Mouse (Mus musculus) G1E (cell line): ENCODE measurements around the gene Syngr4. TPM values are rescaled to one million over a fixed set of nuclear protein-coding genes. Genes with fewer than 3 reads are reported as not detected.
A peak's percentile ranks its signal among the peaks of the same experiment; 100 is the strongest.
"Not testable (repeated sequence)": the region's sequence is repeated elsewhere in the genome, so short reads cannot be mapped to it uniquely, and the experiment has no call there.

Experiments
- ATAC-seq: 2 replicates; pipeline ENCODE4 v1.8.0; 2016; ENCODE audit warnings: mild to moderate bottlenecking; ENCODE audit not compliant: insufficient number of reproducible peaks, poor library complexity, low FRiP score, severe bottlenecking; ENCODE audit errors: extremely low read depth
- DNase-seq: peaks from one replicate; pipeline ENCODE4 v3.0.0; 2012; ENCODE audit warnings: low spot score
- H3K27me3 ChIP-seq: 2 replicates; pipeline ENCODE4 v1.6.1; 2012; ENCODE audit warnings: mild to moderate bottlenecking, low read length, inconsistent platforms; ENCODE audit not compliant: insufficient read depth
- H3K36me3 ChIP-seq: replicated peaks from 2 replicates; pipeline ENCODE3; 2012; ENCODE audit warnings: mild to moderate bottlenecking, inconsistent platforms
- H3K4me1 ChIP-seq: 2 replicates; pipeline ENCODE4 v1.6.1; 2012; ENCODE audit warnings: low read depth, low read length, inconsistent platforms, mixed read lengths; ENCODE audit not compliant: insufficient read depth
- H3K4me3 ChIP-seq: 2 replicates; pipeline ENCODE4 v1.5.1; 2012; ENCODE audit warnings: low read depth, mild to moderate bottlenecking, inconsistent platforms, low read length, moderate library complexity, mixed read lengths
- H3K9me3 ChIP-seq: replicated peaks from 2 replicates; pipeline ENCODE4 v1.6.1; 2012; ENCODE audit warnings: inconsistent platforms
- CTCF ChIP-seq: IDR thresholded peaks from 2 replicates; pipeline ENCODE4 v1.5.1; 2012; ENCODE audit warnings: low read depth, low read length, inconsistent platforms, mixed read lengths
- GATA1 ChIP-seq: IDR thresholded peaks from 2 replicates; pipeline ENCODE4 v1.6.1; 2012; ENCODE audit warnings: borderline replicate concordance, low read length, inconsistent platforms, mixed read lengths
- GATA2 ChIP-seq: IDR thresholded peaks from 2 replicates; pipeline ENCODE4 v1.6.1; 2012; ENCODE audit warnings: low read depth, low read length, inconsistent platforms, borderline replicate concordance
- POLR2AphosphoS5 ChIP-seq: IDR thresholded peaks from 2 replicates; pipeline ENCODE4 v1.6.1; 2012; ENCODE audit warnings: low read depth, low read length, inconsistent platforms; ENCODE audit not compliant: insufficient replicate concordance
- TAL1 ChIP-seq: conservative IDR thresholded peaks from 2 replicates; pipeline ENCODE4 v1.6.1; 2012; ENCODE audit warnings: low read depth, low read length, inconsistent platforms, mixed read lengths
- polyA plus RNA-seq: library from polyadenylated mRNA; stranded (reverse); fragments of >175 nt; gene quantifications from 2 replicates; pipeline ENCODE4 v1.2.3, GENCODE M21; 2012
- total RNA-seq, 2 experiments: library from RNA; stranded (forward) in 1 of 2; stranded (reverse) in 1 of 2; fragments of 200-1000 nt in 1 of 2; fragments of >200 nt in 1 of 2; fragmentation: Nextera tagmentation in 1 of 2; gene quantifications; 2 replicates each; pipeline ENCODE4 v1.2.3; 2014 to 2017

The Syngr4 gene
- total and polyA plus RNA-seq, 3 experiments = 6.4 to 42.5 (median 33.2) TPM

DNA sequence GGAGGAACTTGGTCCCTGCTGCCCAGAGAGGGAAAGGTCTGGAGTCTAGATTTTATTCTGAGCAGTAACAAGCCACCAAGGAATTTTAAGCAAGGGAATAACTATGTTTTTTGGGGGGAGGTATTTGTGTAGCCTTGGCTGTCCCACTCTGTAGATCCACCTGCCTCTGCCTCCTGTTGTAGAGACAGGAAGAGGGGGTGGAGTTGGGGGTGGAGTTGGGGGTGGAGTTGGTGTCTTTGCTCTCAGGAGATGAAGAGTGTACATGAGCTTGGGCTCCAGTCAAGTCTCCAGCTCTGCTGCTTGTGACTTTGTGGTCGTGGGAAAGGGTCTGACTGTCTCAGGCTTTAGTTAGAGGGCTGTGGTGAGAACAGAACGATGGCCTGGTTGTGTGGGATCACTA lies 15.5 kb downstream of the Syngr4 start:
- no peak overlapping the region for H3K4me3 ChIP-seq

DNA sequence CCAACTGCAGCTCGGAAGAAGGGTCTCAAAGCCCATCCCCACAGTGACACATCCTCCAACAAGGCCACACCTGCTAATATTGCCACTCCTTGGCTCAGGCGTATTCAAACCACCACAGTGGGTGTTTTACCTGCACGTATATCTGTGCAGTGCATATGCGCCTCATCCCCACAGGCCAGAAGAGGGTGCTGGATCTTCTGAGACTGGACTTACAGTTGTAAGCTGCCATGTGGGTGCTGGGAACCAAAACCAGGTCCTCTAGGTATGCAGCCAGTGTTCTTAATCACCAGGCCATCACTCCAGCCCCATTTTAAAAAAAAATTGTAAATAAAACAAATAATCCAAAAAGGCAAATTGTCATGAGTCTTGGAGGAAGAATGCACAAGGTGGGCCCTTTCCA lies 16.0 kb downstream of the Syngr4 start:
- H3K9me3 ChIP-seq = no peaks in the 10 kb centered on the region
- no peaks in the 10 kb centered on the region for H3K27me3 ChIP-seq
- DNase-seq = no peak
- H3K4me1 ChIP-seq = peaks cover 2% of the 10 kb centered on the region; the same call in 1 of the 2 replicates
- no peak overlapping the region for H3K4me3 ChIP-seq
- no peak for ATAC-seq
- TF ChIP-seq GATA2 (no peak), CTCF (no peak), TAL1 (no peak), GATA1 (no peak), POLR2AphosphoS5 (no peak)
- peaks cover 89% of the 10 kb centered on the region for H3K36me3 ChIP-seq

More for the DNA sequence above, 15.5 kb downstream of the Syngr4 start:
- H3K27me3 ChIP-seq = no peaks in the 10 kb centered on the region
- no peaks in the 10 kb centered on the region for H3K9me3 ChIP-seq
- no peaks in the 10 kb centered on the region for H3K4me1 ChIP-seq
- ATAC-seq = no peak
- H3K36me3 ChIP-seq = peaks cover 89% of the 10 kb centered on the region
- no peak for DNase-seq
- TF ChIP-seq GATA2 (no peak), CTCF (no peak), POLR2AphosphoS5 (no peak), GATA1 (no peak), TAL1 (no peak)

DNA sequence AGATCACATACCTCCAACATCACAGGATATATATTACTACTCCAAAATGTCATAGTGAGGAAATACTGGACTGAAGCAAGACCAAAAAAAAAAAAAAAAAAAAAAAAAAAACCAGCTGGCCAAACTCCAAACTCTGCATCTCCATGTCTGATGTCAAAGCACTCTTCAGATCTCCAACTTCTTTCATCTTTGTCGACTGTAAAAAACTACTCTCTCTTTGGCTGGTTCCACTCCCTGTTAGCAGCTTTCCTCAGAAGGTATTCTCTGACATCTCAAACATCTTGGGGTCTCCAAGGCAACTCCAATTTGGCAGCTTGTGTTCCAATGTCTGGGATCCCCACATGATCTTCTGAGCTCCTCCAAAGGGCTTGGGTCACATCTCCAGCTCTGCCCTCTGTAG lies 18.2 kb downstream of the Syngr4 start, which contains the start of gene Grin2d:
Grin2d (minus strand) TSS at position 101 of the 400 bp plus-strand sequence.
- DNase-seq, H3K27me3 ChIP-seq, ATAC-seq, H3K9me3 ChIP-seq, H3K4me3 ChIP-seq: not testable (repeated sequence)
- Histone ChIP-seq H3K4me1 (peaks cover 22% of the 10 kb centered on the region), H3K36me3 (peaks cover 86% of the 10 kb centered on the region)

DNA sequence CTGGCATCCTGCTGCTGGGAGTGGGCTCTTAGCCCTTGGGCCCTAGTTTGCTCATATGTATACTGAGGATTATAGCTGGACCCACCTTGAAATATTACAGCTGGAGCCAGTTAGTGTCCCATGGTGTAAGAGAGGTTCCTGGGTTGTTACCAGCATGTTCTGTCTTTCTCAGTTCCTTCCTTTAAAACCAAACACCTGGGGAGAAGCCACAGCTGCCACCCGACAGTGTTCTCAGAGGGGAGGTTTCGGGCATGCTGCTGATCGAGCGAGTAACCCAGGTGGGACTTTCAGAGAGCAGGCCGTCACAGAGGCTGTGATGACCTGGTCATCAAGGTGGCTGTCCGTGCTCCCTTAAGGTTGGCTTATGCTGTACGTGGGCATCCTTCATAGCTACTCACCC lies 19.6 kb downstream of the Syngr4 start:
- Histone ChIP-seq H3K4me3 (no peak overlapping the region), H3K27me3 (no peaks in the 10 kb centered on the region), H3K4me1 (peaks cover 23% of the 10 kb centered on the region), H3K36me3 (peaks cover 72% of the 10 kb centered on the region), H3K9me3 (no peaks in the 10 kb centered on the region)
- ATAC-seq (no peak), DNase-seq (no peak)
- TF ChIP-seq TAL1 = no peak
- no peak for TF ChIP-seq GATA2
- TF ChIP-seq GATA1 = no peak

DNA sequence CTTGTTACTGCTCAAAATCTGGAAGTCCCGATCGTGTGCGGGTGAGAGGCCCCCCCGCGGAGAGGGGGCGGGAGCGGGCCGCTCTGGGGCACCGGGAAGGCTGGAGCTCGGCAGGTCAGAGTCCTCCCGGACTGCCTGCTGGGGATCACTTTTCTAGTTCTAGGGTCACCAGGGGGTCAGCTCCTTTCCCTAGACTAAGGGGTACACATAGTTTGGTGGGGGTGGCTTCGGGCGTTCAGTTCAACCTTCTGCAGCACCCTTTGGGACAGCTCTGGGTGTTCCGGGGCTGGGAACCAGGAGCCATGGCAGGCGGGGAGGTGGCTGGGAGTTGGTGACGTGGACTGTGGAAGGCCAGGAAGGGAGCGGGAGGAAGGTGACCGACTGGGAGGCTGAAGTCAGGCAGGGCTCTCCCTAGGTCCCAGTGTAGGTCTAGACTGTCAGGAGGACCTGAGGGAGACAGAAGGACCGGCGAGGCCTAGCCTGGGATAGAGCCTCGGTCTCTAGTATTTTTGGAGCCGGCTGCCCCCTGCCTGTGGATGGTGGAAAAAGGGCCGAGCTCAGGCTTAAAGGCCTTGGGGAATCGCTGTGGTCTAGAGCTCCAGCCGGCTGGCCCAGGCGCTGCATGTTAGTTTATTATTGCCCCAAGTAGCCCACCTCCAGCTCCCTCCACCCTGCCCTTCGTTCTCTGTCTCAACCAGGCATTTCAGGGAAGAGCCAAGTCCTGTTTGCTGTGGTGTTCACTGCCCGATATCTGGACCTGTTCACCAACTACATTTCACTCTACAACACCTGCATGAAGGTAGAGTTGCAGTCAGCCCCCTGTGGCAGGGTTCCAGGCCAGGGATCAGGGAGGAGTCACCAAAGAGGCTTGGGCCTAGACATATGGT lies 23.2 kb downstream of the Syngr4 start:
- no peak for TF ChIP-seq CTCF
- TF ChIP-seq TAL1 = no peak
- TF ChIP-seq GATA2 = no peak
- no peak for TF ChIP-seq POLR2AphosphoS5
- no peak for TF ChIP-seq GATA1
- H3K9me3 ChIP-seq = no peaks in the 10 kb centered on the region
- H3K4me3 ChIP-seq = peak overlapping the region; percentile 82
- peak; percentile 71 for DNase-seq
- peaks cover 28% of the 10 kb centered on the region for H3K27me3 ChIP-seq
- peaks cover 29% of the 10 kb centered on the region for H3K4me1 ChIP-seq
- ATAC-seq = peak; percentile 50; the same call in 1 of the 2 replicates
- H3K36me3 ChIP-seq = peaks cover 42% of the 10 kb centered on the region

DNA sequence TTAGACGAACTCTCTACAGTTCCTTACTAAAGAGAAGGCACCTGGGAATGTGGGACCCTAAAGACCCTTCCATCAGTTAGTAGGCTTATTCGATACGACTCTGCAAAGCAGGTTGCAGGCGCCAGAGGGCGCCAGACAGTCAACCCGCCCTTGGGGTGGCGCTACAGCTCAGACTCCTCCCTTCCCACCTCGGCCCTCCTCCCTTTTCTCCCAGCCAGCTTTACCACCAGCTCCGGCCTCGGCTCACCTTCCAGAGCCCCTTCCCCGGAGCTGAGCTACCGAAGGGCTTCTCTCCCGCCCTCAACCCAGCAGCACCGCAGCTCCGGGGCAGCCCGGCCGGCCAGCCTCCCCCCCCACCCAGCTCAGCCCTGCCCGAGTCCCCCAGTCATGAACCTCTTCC lies 23.9 kb downstream of the Syngr4 start, which contains the start of gene Kdelr1:
Kdelr1 (plus strand) TSS at position 149 of the 400 bp plus-strand sequence.
- DNase-seq = peak; percentile 96
- ATAC-seq = peak; percentile 62; the same call in 1 of the 2 replicates
- H3K36me3 ChIP-seq = peaks cover 38% of the 10 kb centered on the region
- no peak for TF ChIP-seq TAL1
- TF ChIP-seq CTCF = peak; percentile 93
- TF ChIP-seq GATA1 = no peak
- TF ChIP-seq POLR2AphosphoS5 = no peak
- TF ChIP-seq GATA2 = no peak
- H3K9me3 ChIP-seq = no peaks in the 10 kb centered on the region
- H3K27me3 ChIP-seq = peaks cover 32% of the 10 kb centered on the region
- peak within 1 kb of the TSS; percentile 82 for H3K4me3 ChIP-seq
- H3K4me1 ChIP-seq = peaks cover 29% of the 10 kb centered on the region
